Mouse (Mus musculus) retina, postnatal 1 day (tissue): ENCODE results near the gene Ss18l1.
A peak's percentile ranks its signal among the peaks of the same experiment; 100 is the strongest.

ENCODE experiments used
- DNase-seq: peaks from one replicate; pipeline ENCODE4 v3.0.0-alpha.2; 2012

The Ss18l1 gene

DNA sequence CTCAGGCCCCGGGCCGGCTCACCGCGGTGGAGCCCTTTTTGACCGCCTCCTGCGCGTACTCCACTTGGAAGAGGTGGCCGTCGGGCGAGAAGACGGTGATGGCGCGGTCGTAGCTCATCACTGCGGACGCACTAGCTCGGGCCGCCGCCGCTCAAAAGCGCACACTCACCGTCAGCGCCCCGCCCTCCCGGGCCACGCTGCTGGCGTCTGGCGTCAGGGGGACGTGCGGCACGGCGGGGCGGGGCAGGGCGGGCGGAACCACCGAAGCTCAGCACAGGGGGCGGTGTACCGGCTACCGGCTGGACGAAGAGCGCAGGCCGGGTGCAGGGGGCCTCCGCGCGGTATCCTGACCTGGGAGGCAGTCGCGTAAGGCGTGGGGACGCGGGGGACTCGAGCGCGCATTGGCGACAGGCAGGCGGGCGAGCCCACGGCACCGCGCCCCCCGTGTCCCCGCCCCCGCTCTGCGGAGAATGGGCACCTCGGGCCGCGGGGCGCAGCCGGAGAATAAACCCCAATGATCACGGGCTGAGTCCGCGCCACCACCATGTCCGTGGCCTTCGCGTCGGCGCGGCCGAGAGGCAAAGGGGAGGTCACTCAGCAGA lies at the start of gene Ss18l1, which contains the start of gene Psma7:
TSS of gene Ss18l1 (plus strand) at position 254 of the 602 bp plus-strand sequence.
TSS of gene Psma7 (minus strand) at position 178 of the 602 bp plus-strand sequence.
- peak; percentile 95 for DNase-seq

DNA sequence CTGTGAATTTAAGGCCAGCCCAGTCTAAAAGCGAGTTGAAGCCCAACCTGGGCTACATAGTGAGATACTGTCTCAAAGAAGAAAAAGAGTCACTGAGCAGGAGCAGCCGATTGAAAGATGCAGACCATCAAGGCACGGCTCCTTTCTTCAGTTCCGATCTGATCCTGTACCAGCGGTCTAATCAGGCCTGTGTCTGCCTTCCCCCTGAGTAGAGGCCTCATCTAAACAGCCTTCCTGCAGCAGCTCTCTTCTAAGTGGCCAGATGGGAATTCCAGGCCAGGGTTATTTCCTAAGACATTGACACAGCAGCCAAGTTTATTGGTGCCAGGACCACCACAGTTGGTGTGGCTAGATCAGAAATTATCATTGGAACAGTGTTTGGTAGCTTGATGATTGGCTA lies 49.2 kb upstream of the Ss18l1 start:
- DNase-seq: no peak

GRCm38 (mm10) chr2:179998431-179998830 lies 43.9 kb upstream of the Ss18l1 start:
- no peak for DNase-seq

- no peak for DNase-seq
These were observed 40.7 kb upstream of the Ss18l1 start for GRCm38 (mm10) chr2:180001635-180002034.

- peak; percentile 40 for DNase-seq
These were observed 36.5 kb upstream of the Ss18l1 start for GRCm38 (mm10) chr2:180005656-180006351.

- DNase-seq: no peak
These were observed 35.8 kb upstream of the Ss18l1 start for GRCm38 (mm10) chr2:180006352-180007017.

- DNase-seq: no peak
These were observed 31.6 kb upstream of the Ss18l1 start for GRCm38 (mm10) chr2:180010686-180011085.

GRCm38 (mm10) chr2:180011370-180011769 lies 30.9 kb upstream of the Ss18l1 start:
- no peak for DNase-seq

DNA sequence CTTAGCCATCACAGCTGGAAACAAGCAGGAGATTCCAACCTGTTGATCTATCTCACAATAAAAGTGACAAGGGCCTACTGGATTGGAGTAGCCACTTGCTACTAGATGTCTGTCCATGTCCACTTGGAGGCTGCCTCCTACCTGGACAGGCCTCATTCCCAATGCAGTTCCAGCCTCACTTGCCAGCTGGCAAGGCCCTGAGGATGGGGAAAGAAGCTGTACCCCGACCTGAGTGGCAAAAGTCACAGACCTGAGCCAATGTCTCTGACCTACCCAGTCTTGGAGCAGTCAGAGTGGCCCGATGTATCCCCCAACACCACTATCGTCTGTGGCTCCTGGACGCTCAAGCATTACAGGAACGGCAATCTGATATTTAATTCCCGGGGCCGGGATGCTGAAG lies 28.6 kb upstream of the Ss18l1 start:
- DNase-seq: no peak

DNA sequence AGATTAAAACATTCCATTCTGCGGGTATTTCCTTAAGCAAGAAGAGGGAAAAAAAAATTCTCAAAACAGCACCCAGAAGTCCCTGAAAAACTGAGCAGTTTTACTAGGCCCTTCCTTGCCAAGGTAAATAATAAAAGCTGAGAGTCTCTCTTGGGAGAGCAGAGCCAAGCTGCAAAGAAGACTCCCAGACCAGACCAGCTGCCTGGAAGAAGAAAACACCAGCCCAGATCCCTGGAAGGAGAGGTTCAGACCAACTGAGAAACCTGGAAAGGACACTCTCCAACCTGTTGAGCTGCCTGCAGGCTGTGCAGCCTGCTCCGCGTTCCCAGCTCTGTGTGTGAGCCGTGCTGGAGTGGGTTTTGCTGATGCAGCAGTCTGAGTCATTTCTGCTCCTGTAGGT lies 24.7 kb upstream of the Ss18l1 start:
- no peak for DNase-seq

GRCm38 (mm10) chr2:180018573-180018972 lies 23.7 kb upstream of the Ss18l1 start:
- no peak for DNase-seq

GRCm38 (mm10) chr2:180020091-180020661 lies 22.1 kb upstream of the Ss18l1 start:
- DNase-seq: no peak

DNA sequence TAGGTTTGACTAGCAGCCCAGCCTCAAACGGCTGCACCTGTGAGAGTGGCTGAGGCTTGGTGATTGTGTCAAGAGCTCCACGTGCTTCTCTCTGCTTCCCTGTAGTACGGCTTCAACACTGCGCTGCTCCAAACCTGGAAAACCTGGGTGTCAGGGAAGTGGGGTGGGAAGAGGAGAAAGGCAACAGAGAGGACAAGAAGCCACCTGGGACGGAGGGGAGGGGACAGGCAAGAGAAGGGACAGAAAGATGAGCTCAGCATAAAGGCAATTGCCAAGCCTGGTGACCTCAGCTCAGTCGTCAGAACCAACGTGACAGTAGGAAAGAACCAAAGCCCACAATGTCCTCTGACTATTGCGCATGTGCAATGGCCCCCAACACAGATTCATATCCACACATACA lies 21.4 kb upstream of the Ss18l1 start:
- no peak for DNase-seq

DNA sequence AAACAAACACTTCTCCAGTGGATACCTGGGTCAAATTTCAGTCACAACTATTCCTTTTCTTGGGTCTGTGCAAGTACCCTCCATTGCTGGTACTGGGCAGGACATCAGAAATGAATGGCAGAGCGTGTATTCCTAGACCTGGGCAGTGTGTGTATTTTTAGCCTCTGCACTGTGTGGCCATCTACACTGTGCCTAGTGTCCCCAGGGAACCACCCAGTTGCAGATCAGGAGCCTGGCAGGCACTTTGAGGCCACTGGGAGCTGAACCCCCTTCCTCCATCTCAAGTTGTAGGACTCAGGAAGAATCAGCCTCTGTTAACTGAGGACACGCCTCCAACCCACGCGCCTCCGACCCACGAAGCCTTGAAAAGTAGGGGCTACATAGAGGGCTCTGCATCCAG lies 19.6 kb upstream of the Ss18l1 start:
- no peak for DNase-seq

GRCm38 (mm10) chr2:180024401-180025098 lies 17.8 kb upstream of the Ss18l1 start, which contains the start of gene Lsm14b:
Gene Lsm14b, plus strand, starts transcription at chr2:180024987.
- peak; percentile 99 for DNase-seq

DNA sequence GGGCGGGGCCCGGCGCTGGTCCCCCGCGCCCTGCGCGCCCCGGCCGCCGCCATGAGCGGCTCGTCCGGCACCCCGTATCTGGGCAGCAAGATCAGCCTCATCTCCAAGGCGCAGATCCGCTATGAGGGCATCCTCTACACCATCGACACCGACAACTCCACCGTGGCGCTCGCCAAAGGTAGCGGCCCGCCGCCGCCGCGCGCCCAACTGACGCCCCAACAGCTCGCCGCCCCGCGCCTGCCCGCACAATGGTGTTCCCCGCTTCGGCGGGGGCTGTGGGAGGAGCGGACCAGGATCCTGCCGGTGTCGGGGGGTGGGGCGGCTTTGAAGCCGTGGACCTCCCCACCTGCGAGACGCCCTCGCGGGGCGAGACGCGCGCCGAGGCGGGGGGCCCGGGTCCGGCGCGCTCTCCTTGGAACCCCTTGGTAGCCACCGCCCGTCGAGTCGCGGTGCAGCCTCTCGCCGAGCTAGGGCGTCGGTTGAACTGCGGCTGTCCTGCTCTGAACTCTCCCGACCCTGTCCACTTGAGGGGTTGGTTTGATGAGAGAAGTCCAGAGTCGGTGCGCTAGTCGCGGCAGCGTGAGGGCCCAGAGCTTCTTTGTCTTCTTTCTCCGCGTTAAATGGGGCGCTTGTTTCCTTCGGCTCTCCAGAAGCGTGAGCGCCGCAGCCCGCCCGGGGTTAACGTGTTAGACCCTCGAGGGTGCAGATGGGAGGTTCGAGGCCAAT lies 17.0 kb upstream of the Ss18l1 start:
- DNase-seq: peak; percentile 58

DNA sequence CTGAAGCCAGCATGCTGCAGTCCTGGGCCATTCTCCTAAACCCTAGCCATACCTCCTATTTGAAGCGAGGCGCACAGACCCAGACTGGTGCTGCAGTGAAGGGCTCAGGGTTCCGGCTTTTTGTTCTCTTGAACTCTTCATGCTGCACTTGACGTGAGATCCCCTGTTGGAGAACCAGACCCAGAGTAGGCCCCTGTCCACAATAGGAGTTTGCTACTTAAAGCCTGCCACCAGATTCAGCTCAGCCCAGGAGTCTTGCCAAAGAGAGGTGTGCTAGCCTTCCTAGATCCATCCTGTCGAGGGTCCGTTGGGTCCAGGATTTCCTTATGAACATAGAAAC lies 16.5 kb upstream of the Ss18l1 start:
- no peak for DNase-seq

DNA sequence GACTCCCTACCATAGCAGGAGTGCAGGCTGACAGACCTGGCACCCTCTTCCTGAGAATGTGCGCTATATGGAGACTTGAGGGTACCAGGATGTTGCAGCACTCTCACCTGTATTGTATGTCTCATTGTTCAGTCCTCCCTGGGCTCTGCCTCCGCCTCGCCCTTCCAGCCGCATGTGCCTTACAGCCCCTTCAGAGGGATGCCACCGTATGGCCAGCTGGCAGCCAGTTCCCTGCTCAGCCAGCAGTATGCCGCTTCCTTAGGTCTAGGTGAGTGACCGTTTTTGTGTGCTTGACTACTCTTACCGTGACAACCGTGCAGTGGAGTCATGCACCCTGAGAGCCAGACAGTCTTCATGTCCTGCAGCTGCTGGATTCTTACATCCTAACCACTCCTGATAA lies 14.5 kb upstream of the Ss18l1 start:
- DNase-seq: no peak

DNA sequence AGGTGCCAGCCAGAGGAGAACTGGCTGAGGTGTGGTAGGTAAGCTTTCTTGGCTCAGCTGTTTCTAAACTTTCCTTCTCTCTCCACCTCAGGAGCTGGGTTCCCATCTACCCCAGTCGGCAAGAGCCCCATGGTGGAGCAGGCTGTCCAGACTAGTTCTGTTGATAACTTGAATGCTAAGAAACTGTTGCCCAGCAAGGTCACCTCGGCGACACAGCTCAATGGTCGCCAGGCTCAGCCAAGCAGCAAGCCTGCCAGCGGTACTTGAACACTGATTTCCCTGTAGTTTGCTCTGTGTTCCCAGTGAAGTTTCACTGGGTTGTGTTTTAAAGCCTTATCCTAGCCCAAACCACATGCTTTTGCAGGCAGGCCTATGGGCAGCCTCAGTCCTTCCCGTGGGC lies 11.0 kb upstream of the Ss18l1 start:
- DNase-seq: no peak

- no peak for DNase-seq
These were observed 9.4 kb upstream of the Ss18l1 start for GRCm38 (mm10) chr2:180032925-180033324.

GRCm38 (mm10) chr2:180033956-180034355 lies 8.4 kb upstream of the Ss18l1 start:
- no peak for DNase-seq

- DNase-seq: no peak
These were observed 7.6 kb upstream of the Ss18l1 start for GRCm38 (mm10) chr2:180034753-180035152.
